Mouse (Mus musculus) liver, adult (tissue): ENCODE data around the gene Pfkm.

Experiments used
- GATA4 ChIP-seq: IDR thresholded peaks from 2 replicates; pipeline ENCODE4 v1.6.1; 2014; ENCODE audit warnings: mild to moderate bottlenecking, low read length; ENCODE audit not compliant: insufficient replicate concordance

Gene Pfkm

GRCm38 (mm10) chr15:98145559-98146181 is 53.3 kb downstream of the Pfkm start:
- TF ChIP-seq GATA4: peak; percentile 34; the same call in 1 of the 2 replicates

- TF ChIP-seq GATA4: no peak
Measured at GRCm38 (mm10) chr15:98148356-98148755, 56.0 kb downstream of the Pfkm start.

- no peak for TF ChIP-seq GATA4
Measured at GRCm38 (mm10) chr15:98149166-98149602, 56.8 kb downstream of the Pfkm start.

GRCm38 (mm10) chr15:98152916-98153315 is 60.5 kb downstream of the Pfkm start:
- no peak for TF ChIP-seq GATA4

GRCm38 (mm10) chr15:98153625-98154024 is 61.2 kb downstream of the Pfkm start:
- TF ChIP-seq GATA4: no peak

GRCm38 (mm10) chr15:98154146-98154545 is 61.8 kb downstream of the Pfkm start:
- no peak for TF ChIP-seq GATA4

GRCm38 (mm10) chr15:98154631-98155030 is 62.2 kb downstream of the Pfkm start:
- no peak for TF ChIP-seq GATA4

GRCm38 (mm10) chr15:98155272-98155671 is 62.9 kb downstream of the Pfkm start:
- no peak for TF ChIP-seq GATA4

- no peak for TF ChIP-seq GATA4
Measured at GRCm38 (mm10) chr15:98155944-98156343, 63.6 kb downstream of the Pfkm start.

GRCm38 (mm10) chr15:98157253-98157652 is 64.9 kb downstream of the Pfkm start:
- no peak for TF ChIP-seq GATA4

GRCm38 (mm10) chr15:98161026-98161805 is 68.8 kb downstream of the Pfkm start:
- TF ChIP-seq GATA4: no peak

GRCm38 (mm10) chr15:98162561-98162960 is 70.2 kb downstream of the Pfkm start:
- no peak for TF ChIP-seq GATA4

- TF ChIP-seq GATA4: no peak
Measured at GRCm38 (mm10) chr15:98165525-98165924, 73.1 kb downstream of the Pfkm start, which contains the start of gene Asb8. TSS of gene Asb8 (minus strand) at chr15:98165625.

GRCm38 (mm10) chr15:98166963-98167644 is 74.7 kb downstream of the Pfkm start, which contains the start of gene Ccdc184:
TSS of gene Ccdc184 (plus strand) at chr15:98167158.
- no peak for TF ChIP-seq GATA4
